Mouse (Mus musculus) megakaryocyte-erythroid progenitor cell, adult 5-6 weeks (primary cell): ENCODE data around the gene Nppb. TPM values are rescaled to one million over a fixed set of nuclear protein-coding genes. Genes with fewer than 3 reads are reported as not detected.

Experiments used
- ATAC-seq: replicated peaks from 2 replicates; pipeline ENCODE4 v1.8.0; 2016; ENCODE audit warnings: mild to moderate bottlenecking, inconsistent platforms; ENCODE audit not compliant: severe bottlenecking, poor library complexity, low FRiP score, low TSS enrichment
- total RNA-seq, 2 experiments: library from RNA; stranded (forward) in 1 of 2; stranded (reverse) in 1 of 2; fragments of 200-1000, 215-1000 nt in 1 of 2; fragments of >200 nt in 1 of 2; fragmentation: Nextera tagmentation in 1 of 2; gene quantifications; 2 replicates each; pipeline ENCODE4 v1.2.3; 2014 to 2017

The Nppb gene
- total RNA-seq, 2 experiments from 2014 or later = not detected

GRCm38 (mm10) chr4:147968816-147969215 lies 16.8 kb upstream of the Nppb start:
- ATAC-seq = no peak

DNA sequence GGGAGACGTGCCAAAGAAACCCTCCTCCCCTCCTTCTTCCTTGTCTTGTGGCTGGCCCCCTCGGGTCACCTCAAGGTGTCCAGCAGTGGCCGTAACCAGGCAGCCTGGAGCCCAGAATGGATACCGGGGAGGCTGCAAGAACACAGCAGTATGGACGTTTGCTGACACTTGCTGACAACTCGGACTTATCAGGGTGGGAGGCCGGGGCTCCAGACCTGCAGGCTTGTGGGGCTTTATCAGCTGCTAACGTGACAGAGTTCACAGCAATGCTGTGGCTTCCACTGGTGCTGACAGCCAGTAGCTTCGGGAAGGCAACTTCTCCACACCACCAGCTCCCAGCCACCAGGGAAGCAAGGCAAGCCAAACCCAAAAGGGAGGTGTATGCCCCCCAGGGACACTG lies 16.3 kb upstream of the Nppb start:
- ATAC-seq = no peak

DNA sequence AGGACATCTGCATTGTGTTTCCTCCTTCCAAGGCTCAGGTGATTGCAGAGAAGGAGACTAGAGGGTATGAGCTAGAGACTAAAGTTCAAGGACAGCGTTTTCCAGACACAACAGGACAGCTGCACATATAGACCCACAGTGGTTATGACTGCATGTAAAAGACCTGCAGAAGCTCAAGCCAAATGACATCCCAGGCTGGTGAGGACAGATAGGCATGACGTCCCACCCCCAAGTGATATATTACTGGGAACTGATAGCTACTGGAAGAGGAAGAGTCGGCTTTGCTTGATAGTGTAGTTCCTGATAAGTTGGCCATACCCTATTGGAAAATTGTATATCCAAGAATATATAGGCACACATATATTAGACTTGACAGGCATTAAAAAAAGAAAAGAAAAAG lies 9.4 kb upstream of the Nppb start:
- ATAC-seq = no peak

- no peak for ATAC-seq
Observed at GRCm38 (mm10) chr4:147977726-147978125, 7.9 kb upstream of the Nppb start.

DNA sequence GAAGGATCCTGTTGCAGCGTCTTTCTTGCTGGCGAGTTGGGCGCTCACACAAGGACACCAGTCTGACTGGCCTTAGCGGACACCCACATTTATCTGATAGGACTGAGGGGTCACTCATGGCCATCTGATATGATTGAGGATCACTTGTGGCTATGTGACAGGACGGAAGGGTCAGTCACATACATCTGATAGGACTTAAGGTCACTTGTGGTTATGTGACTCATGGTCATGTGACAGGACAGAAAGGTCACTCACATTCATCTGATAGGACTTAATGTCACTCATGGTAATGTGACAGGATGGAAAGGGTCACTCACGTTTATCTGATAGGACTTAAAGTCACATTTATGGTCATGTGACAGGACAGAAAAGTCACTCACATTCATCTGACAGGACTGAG lies 7.2 kb upstream of the Nppb start:
- ATAC-seq = no peak

DNA sequence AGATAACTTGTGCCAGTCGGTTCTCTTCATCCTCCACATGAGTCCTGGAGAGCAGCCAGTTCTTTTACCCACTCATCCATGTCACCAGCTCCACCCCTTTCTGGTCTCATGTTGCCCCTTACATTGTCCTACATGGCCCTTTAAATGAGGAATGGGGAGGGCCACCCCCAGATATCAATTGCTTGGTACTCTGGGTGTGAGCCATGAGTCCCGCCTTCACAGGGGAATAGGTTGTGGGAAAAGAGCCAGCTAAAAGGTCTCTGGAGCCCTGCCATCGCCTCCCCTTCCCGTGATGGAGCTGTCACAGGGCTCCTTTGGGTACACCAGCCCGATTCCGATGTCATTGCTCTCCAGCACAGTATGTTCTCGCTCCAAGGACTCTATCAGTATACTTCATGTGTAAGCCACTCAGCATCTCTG lies 6.1 kb upstream of the Nppb start:
- ATAC-seq = no peak

DNA sequence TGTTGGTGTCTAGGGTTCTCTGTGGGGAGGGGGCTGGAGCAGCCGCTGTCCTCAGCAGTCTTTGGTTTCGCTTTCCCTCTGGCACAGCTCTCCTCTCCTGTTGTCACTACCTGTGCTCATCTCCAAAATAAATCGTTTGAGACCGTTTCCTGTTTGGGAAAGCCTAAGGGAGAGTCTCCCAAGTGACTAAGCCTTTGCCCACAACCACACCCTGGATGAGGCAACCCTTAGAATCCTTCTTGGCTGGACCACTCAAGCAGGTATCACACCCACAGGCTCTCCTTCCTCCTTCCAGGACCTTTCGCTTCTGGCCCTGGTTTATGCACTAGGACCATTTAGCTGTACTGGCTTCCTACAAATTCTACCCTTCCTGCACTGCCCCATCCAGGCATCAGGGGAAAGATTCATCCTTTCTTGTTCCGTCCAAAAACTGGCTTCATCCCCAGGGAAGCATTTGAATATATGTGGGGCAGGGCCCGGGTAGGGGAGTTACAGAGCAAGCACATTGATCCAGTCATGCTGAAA lies 8.0 kb downstream of the Nppb start:
- ATAC-seq = no peak

GRCm38 (mm10) chr4:147995311-147995710 lies 9.7 kb downstream of the Nppb start:
- no peak for ATAC-seq

DNA sequence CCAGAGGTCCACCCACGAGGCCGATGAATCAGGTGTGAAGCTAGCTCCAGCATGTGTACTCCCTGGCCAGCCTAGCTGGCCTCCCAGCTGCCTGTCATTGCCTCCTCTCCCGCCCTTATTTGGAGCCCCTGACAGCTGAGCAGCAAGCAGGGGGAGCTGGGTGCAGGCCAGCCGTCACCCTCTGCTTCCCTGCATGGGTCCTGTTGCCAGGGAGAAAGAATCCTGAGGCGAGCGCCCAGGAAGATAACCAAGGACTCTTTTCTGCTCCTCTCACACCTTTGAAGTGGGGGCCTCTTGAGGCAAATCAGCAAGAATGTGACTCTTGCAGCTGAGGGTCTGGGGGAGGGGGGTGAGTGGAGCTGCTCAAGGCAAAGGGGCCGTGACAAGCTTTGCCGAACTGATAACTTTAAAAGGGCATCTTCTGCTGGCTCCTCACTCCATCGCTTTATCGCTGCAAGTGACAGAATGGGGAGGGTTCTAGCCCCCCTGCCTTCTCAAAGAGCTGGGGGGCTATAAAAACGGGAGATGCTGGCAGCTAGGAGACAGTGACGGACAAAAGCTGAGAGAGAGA lies 14.7 kb downstream of the Nppb start, which contains the start of gene Nppa:
Nppa (plus strand) TSS at position 521 of the 571 bp plus-strand sequence.
- no peak for ATAC-seq

DNA sequence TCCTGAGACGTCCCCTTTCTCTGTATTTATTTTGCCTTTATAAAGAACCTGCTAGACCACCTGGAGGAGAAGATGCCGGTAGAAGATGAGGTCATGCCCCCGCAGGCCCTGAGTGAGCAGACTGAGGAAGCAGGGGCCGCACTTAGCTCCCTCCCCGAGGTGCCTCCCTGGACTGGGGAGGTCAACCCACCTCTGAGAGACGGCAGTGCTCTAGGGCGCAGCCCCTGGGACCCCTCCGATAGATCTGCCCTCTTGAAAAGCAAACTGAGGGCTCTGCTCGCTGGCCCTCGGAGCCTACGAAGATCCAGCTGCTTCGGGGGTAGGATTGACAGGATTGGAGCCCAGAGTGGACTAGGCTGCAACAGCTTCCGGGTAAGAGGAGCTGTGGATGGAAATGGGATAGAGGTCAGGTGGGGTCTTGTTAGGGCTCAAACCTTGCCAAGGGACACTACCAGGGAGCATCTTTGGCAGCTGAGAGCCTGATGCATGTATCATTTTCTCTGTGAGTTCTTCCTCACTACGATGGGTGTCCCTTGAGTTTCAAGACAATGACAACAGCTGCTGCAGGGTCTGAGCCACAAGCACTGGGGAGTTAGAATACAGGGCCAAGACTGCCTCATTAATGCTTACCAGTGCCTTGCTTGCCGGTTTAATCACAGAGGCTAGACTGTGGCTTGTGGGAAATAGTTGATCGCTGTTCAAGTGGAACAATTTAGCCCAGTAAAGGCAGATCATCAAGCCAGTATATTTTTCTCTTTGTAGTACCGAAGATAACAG lies 15.6 kb downstream of the Nppb start:
- no peak for ATAC-seq

DNA sequence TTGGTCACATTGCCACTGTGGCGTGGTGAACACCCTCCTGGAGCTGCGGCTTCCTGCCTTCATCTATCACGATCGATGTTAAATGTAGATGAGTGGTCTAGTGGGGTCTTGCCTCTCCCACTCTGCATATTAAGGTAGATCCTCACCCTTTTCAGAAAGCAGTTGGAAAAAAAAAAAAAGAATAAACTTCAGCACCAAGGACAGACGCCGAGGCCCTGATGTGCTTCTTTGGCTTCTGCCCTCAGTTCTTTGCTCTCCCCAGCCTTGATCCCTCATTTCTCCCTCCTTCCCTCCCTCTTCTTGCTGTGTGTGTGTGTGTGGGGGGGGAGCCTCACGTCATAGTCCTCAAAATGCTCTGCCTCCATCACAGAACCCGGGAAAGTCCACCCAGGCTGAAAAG lies 16.3 kb downstream of the Nppb start:
- no peak for ATAC-seq

GRCm38 (mm10) chr4:148004361-148004760 lies 18.8 kb downstream of the Nppb start:
- ATAC-seq = no peak

DNA sequence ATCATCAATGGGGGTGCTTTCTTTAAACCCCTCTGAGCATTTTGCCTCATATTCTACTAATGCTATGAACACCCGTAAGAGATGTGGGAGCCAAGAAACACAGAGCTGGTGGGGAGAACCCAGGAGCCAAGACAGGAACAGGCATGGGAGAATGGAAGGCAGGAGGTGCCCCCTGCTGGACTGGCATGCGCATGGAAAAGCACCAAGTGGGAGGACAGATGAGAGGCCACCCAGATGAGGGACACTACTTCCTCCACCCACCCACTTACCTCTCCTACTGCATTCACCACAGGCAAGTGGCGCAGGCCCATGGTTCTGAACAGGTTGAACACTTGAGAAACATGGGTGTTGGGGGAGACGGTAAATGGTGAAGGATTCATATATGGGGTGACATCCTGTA lies 22.8 kb downstream of the Nppb start:
- peak; percentile 64 for ATAC-seq

GRCm38 (mm10) chr4:148009641-148010040 lies 24.1 kb downstream of the Nppb start:
- no peak for ATAC-seq

GRCm38 (mm10) chr4:148011332-148011731 lies 25.7 kb downstream of the Nppb start:
- no peak for ATAC-seq

DNA sequence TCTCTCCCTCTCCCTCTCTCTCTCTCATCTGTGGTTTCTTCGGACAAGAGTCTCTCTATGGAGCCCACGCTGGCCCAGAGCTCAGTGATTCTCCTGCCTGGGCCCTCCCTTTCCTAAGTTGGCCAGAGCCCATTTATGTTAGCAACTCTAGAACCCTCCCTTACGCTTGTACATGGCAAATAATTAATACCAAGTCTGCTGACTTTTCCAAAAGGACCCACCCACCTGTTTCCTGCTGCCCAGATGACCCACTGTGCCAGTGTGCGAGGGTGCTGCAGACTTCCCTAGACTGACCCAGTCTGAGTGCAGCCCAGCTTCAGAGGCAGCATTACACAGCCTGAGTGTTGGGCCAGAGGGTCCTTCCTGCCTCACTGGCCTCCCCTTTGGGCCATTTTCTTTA lies 26.6 kb downstream of the Nppb start:
- no peak for ATAC-seq

DNA sequence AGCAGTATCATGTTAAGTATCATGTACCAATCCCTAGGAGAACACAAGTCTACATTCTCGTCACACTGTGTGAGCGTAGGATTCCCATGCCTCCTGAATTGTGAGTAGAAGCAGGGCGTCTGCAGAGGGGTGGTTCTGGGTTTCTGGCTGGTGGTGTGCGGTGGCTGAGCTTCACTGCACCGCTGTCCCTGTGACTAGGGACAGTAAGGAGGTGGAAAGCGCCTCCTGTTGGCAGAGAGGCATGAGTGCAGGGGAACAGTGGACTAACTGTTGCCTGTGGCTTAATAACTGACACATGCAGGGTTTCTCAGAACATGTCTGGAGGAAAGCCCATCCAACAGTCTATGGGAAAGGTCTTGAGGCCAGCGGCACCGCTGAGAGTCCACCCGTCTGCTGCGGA lies 29.8 kb downstream of the Nppb start:
- no peak for ATAC-seq

DNA sequence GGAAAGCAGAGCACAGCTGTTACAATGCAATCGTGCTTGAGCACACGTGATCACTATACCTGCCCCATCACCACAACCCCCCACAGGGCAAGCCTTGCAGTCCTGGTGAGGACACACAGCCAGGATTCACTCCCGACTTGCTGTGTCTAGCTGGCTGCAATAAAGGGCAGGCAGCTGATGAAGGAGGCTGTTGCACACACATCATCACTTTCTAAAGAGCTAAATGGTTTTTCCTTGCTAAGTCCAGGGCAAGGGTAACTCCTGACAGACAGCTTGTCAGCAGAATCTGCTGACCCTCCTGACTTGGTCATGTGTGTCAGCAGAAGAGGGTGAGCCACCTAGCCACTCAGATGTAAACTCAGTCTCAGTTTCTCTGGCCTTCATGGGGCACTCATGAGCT lies 31.4 kb downstream of the Nppb start:
- ATAC-seq = no peak

- ATAC-seq = no peak
Observed at GRCm38 (mm10) chr4:148018410-148018809, 32.8 kb downstream of the Nppb start.

DNA sequence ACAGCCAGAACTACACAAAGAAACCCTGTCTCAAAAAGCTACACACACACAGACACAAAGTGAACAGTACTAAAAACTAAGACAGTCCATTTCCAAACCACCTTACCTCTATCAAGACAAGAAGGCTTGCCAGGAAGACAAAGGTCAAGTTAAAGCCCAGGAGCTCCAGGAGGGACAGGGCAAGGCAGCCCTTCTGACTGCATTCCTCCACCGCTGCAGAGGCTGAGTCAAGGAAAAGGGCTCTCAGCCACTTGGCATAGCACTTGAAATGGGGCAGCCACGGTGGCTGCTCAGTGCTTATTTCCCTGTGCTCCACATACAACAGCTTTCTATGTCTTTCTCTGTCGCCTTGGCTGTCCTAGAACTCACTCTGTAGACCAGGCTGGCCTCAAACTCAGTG lies 38.4 kb downstream of the Nppb start:
- no peak for ATAC-seq

DNA sequence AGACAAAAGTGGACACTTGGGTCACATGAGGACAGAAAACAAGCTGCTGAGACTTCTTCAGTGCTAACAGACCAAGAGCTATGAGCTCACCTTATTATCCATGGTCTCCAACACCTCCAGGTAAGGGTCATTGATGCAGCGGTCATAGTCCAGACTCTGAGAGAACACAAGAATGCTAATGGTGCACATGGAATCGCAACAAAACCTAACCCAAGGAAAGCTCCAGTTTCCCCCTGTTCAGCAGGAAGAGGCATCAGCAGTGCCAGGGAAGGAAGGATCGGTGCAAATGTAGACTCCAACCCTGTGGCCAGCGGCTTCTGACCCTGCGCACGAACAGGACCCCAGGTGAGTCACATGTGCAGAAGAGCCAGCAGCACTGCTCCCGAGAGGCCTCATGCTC lies 43.7 kb downstream of the Nppb start:
- ATAC-seq = no peak
